Mouse (Mus musculus): ENCODE measurements around the gene Fcgbp. TPM values are rescaled to one million over a fixed set of nuclear protein-coding genes. Genes with fewer than 3 reads are reported as not detected.
A peak's percentile ranks its signal among the peaks of the same experiment; 100 is the strongest.
"Not testable (repeated sequence)": the region's sequence is repeated elsewhere in the genome, so short reads cannot be mapped to it uniquely, and the experiment has no call there.

Gene Fcgbp
- polyA plus RNA-seq, 1 experiment, result not detected

DNA sequence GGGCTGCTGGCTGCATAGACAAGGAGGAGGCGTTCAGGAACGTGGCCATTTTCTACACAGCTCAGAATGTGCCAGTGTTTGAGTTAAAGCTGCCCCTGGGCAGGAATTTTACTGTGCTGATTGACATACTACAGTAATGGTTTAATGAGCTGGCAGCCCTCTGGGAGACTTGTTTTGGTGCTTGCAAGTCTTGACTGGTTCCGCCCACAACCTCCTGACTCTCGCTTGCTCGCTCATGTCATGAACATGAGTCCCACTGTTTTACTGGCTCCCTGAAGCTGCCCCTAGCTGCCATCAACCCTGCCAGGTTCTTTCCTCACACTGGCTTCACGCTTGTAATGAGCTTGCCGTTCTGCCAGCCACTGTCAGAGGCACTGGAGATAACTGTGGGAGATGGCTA lies 13.2 kb downstream of the Fcgbp start:
- peaks cover 8% of the 10 kb centered on the region for H3K4me1 ChIP-seq (ENCODE audit: control insufficient read depth, insufficient read depth, low read length)
- WGBS, result 30% methylated on average over 7 of the region's 7 CpGs
- H3K27ac ChIP-seq (ENCODE audit: insufficient read depth, low read depth, low read length), result no peak overlapping the region
- H3K4me3 ChIP-seq (ENCODE audit: insufficient read depth, low read depth, low read length), result no peak overlapping the region
- TF ChIP-seq POLR2A (IDR thresholded peaks at IDR 0.05; ENCODE audit: insufficient read depth, low read depth, low read length) (no peak), CTCF (IDR thresholded peaks at IDR 0.05; ENCODE audit: insufficient read depth, low read depth, low read length) (no peak)

DNA sequence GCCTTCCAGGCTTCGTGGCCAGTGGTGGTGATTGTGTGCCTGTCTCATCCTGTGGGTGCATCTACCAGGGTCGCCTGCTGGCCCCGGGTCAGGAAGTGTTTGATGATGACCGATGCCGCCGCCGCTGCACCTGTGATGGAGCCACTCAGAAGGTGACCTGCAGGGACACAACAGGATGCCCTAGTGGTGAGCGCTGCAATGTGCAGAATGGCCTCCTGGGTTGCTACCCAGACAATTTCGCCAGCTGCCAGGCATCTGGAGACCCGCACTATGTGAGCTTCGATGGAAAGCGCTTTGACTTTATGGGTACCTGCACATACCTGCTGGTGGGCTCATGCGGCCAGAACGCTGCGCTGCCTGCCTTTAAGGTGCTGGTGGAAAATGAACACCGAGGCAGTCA lies 15.2 kb downstream of the Fcgbp start:
- H3K4me1 ChIP-seq (ENCODE audit: control insufficient read depth, insufficient read depth, low read length), result peaks cover 8% of the 10 kb centered on the region
- H3K4me3 ChIP-seq (ENCODE audit: insufficient read depth, low read depth, low read length), result no peak overlapping the region
- no peak overlapping the region for H3K27ac ChIP-seq (ENCODE audit: insufficient read depth, low read depth, low read length)
- WGBS, result 82% methylated on average over 16 of the region's 16 CpGs
- TF ChIP-seq POLR2A (IDR thresholded peaks at IDR 0.05; ENCODE audit: insufficient read depth, low read depth, low read length) (no peak), CTCF (IDR thresholded peaks at IDR 0.05; ENCODE audit: insufficient read depth, low read depth, low read length) (no peak)

DNA sequence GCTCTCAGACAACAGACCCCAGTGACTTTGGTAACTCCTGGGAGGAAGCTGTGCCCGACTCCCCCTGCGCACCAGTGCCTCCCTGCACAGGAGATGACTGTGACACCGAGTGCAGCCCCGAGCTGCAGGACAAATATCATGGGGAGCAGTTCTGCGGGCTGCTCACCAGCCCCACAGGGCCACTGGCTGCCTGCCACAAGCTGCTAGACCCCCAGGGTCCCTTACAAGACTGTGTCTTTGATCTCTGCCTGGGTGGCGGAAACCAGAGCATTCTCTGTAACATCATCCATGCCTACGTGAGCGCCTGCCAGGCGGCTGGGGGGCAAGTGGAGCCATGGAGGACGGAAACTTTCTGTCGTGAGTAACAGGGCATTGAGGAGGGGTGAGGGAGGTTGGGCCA lies 22.5 kb downstream of the Fcgbp start:
- Histone ChIP-seq H3K4me3 (ENCODE audit: insufficient read depth, low read depth, low read length) (no peak overlapping the region), H3K4me1 (ENCODE audit: control insufficient read depth, insufficient read depth, low read length) (no peaks in the 10 kb centered on the region), H3K27ac (ENCODE audit: insufficient read depth, low read depth, low read length) (no peak overlapping the region)
- WGBS, result 37% methylated on average over 11 of the region's 11 CpGs
- TF ChIP-seq POLR2A (IDR thresholded peaks at IDR 0.05; ENCODE audit: insufficient read depth, low read depth, low read length) (no peak), CTCF (IDR thresholded peaks at IDR 0.05; ENCODE audit: insufficient read depth, low read depth, low read length) (no peak)

DNA sequence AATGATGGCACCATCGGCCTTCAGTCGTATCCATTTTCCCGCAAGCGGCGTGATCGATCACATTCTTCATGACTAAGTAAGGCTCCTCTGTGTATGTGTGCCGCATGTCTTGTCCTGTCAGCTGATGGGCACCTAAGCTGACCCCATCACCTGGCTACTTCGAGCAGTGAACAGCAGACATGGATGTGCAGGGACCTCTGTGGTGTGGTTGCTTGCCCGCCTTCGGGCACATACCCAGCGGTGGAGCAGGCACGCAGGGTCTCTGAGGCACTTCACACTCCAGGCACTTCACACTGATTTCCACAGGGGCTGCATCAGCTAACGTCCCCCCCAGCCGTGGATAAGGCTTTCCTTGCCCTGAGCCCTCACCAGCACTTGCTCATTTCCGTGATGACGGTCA lies 28.1 kb downstream of the Fcgbp start:
- WGBS, result 93% methylated on average over 16 of the region's 16 CpGs
- no peak overlapping the region for H3K27ac ChIP-seq (ENCODE audit: insufficient read depth, low read depth, low read length)
- H3K4me1 ChIP-seq (ENCODE audit: control insufficient read depth, insufficient read depth, low read length), result no peaks in the 10 kb centered on the region
- no peak overlapping the region for H3K4me3 ChIP-seq (ENCODE audit: insufficient read depth, low read depth, low read length)
- TF ChIP-seq POLR2A (IDR thresholded peaks at IDR 0.05; ENCODE audit: insufficient read depth, low read depth, low read length) (no peak), CTCF (IDR thresholded peaks at IDR 0.05; ENCODE audit: insufficient read depth, low read depth, low read length) (no peak)

DNA sequence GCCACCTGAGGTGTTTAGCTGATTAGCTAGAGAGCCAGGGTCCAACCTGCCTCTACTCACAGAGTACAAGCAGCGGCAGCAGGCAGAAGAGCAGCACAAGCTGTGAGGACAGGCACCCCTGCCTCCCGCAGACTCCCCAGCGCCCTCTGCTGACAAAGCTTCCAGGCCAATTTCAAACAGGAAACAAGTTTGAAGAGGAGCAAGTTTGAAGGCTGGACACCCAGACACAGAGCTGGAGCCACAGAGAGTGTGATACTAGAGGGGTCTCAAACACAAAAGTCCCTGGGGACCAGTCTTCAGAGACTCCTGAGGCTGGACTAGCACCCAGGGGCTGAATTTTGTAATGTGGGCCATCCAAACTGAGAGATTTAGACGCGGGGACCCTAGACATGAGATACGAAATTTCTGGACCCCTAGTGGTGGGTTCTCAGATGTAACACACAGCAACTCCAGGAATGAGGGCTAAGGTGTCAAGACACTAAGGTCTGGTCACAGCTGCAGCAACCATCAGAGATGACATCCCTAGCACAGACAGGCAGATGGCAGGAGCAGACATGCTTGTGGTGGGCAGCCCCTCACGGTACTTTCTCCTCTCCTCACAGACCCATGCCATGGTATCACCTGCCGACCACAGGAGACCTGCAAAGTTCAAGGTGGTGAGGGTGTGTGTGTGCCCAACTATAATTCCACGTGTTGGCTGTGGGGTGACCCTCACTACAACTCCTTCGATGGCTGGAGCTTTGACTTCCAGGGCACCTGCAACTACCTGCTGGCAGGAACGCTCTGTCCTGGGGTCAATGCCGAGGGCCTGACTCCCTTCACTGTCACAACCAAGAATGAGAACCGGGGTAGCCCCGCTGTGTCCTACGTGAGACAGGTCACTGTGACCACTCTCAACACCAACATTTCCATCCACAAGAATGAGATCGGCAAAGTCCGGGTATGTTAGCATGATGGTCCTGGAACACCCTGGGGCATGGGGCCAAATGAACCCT lies 29.9 kb downstream of the Fcgbp start:
- Histone ChIP-seq H3K27ac (ENCODE audit: insufficient read depth, low read depth, low read length) (no peak overlapping the region), H3K4me1 (ENCODE audit: control insufficient read depth, insufficient read depth, low read length) (peaks cover 6% of the 10 kb centered on the region; the same call in 1 of the 2 replicates), H3K4me3 (ENCODE audit: insufficient read depth, low read depth, low read length) (no peak overlapping the region)
- TF ChIP-seq POLR2A (IDR thresholded peaks at IDR 0.05; ENCODE audit: insufficient read depth, low read depth, low read length) (no peak), CTCF (IDR thresholded peaks at IDR 0.05; ENCODE audit: insufficient read depth, low read depth, low read length) (peak; percentile 16; the same call in 1 of the 2 replicates)
- 65% methylated on average over 17 of the region's 17 CpGs for WGBS

DNA sequence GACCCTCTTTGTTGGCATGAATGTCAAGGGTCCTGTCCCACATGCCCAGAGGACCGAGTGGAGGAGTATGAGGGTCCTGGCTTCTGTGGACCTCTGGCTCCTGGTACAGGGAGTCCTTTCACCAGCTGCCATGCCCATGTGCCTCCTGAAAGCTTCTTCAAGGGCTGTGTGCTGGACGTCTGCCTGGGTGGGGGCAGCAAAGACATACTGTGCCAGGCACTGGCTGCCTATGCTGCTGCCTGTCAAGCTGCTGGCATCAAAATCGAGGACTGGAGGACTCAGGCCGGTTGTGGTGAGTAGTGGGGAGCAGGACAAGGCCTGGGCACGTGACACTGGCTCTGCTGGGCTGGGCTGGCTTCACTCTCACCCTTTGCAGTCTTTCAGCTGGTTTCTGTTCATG lies 31.9 kb downstream of the Fcgbp start:
- WGBS, result 17% methylated on average over 5 of the region's 5 CpGs
- not testable (repeated sequence) for H3K4me1 ChIP-seq (ENCODE audit: control insufficient read depth, insufficient read depth, low read length); H3K4me3 ChIP-seq (ENCODE audit: insufficient read depth, low read depth, low read length); H3K27ac ChIP-seq (ENCODE audit: insufficient read depth, low read depth, low read length)

DNA sequence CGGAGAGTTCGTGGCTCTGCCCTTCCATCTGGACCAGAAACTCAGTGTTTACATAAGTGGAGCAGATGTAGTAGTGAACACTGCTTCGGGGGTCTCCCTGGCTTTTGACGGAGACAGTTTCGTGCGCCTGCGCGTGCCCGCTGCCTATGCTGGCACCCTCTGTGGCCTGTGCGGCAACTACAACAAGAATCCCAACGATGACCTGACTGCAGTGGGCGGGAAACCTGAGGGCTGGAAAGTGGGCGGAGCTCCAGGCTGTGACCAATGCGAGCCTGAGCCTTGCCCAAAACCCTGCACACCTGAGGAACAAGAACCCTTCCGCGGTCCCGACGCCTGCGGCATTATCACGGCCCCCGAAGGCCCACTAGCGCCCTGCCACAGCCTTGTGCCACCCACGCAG lies 33.6 kb downstream of the Fcgbp start:
- WGBS, result 7% methylated on average over 23 of the region's 23 CpGs
- Histone ChIP-seq H3K4me1 (ENCODE audit: control insufficient read depth, insufficient read depth, low read length) (peaks cover 6% of the 10 kb centered on the region; the same call in 1 of the 2 replicates), H3K4me3 (ENCODE audit: insufficient read depth, low read depth, low read length) (0 out of 2 replicates have a peak overlapping the region, but pooled peaks have one; percentile 19), H3K27ac (ENCODE audit: insufficient read depth, low read depth, low read length) (no peak overlapping the region)
- 0 out of 2 replicates have a peak, but pooled peaks have one; percentile 18 for TF ChIP-seq CTCF (IDR thresholded peaks at IDR 0.05; ENCODE audit: insufficient read depth, low read depth, low read length)
- TF ChIP-seq POLR2A (IDR thresholded peaks at IDR 0.05; ENCODE audit: insufficient read depth, low read depth, low read length), result no peak

DNA sequence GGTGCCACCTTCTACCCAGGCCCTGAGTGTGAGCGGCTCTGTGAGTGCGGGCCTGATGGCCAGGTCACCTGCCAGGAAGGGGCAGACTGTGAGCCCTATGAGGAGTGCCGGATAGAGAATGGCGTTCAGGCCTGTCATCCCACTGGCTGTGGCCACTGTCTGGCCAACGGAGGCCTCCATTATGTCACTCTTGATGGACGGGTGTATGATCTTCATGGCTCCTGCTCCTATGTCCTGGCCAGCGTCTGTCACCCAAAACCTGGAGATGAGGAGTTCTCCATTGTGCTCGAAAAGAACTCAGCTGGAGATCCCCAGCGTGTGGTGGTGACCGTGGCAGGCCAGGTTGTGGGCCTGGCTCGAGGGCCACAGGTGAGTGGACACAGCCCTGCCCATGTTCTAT lies 35.2 kb downstream of the Fcgbp start:
- Histone ChIP-seq H3K4me1 (ENCODE audit: control insufficient read depth, insufficient read depth, low read length) (peaks cover 6% of the 10 kb centered on the region; the same call in 1 of the 2 replicates), H3K4me3 (ENCODE audit: insufficient read depth, low read depth, low read length) (no peak overlapping the region), H3K27ac (ENCODE audit: insufficient read depth, low read depth, low read length) (no peak overlapping the region)
- WGBS, result 91% methylated on average over 11 of the region's 11 CpGs
- TF ChIP-seq CTCF (IDR thresholded peaks at IDR 0.05; ENCODE audit: insufficient read depth, low read depth, low read length), result no peak
- no peak for TF ChIP-seq POLR2A (IDR thresholded peaks at IDR 0.05; ENCODE audit: insufficient read depth, low read depth, low read length)

DNA sequence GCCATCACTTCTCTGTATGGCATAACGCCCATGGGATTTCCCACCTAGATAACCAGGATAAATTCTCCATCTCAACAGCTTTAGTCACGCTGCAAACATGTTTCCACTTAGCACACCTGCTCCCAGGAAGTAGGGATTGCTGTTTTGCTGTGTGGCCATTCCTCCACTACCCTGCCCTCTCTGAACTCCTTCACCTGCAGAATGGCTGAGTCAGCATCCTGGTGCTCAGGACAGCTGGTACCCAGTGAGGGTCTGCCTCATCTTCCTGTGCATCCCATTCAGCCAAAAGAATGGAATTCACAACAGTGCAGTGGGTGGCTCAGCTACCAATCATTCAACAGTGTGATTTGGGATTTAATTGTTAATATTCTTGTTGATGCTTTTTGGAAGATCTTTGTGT lies 43.6 kb downstream of the Fcgbp start:
- no peak overlapping the region for H3K4me3 ChIP-seq (ENCODE audit: insufficient read depth, low read depth, low read length)
- no peak overlapping the region for H3K27ac ChIP-seq (ENCODE audit: insufficient read depth, low read depth, low read length)
- no peaks in the 10 kb centered on the region for H3K4me1 ChIP-seq (ENCODE audit: control insufficient read depth, insufficient read depth, low read length)
- TF ChIP-seq CTCF (IDR thresholded peaks at IDR 0.05; ENCODE audit: insufficient read depth, low read depth, low read length), result no peak
- no peak for TF ChIP-seq POLR2A (IDR thresholded peaks at IDR 0.05; ENCODE audit: insufficient read depth, low read depth, low read length)
- WGBS, result 75% methylated on average over 2 of the region's 2 CpGs
